Mouse (Mus musculus): ENCODE data around the gene Cs. TPM values are rescaled to one million over a fixed set of nuclear protein-coding genes. Genes with fewer than 3 reads are reported as not detected.
A peak's percentile ranks its signal among the peaks of the same experiment; 100 is the strongest.
"Not testable (repeated sequence)": the region's sequence is repeated elsewhere in the genome, so short reads cannot be mapped to it uniquely, and the experiment has no call there.

Cs gene
- total RNA-seq, 2 experiments from 2014 or later: 1,017 to 1,070 TPM

DNA sequence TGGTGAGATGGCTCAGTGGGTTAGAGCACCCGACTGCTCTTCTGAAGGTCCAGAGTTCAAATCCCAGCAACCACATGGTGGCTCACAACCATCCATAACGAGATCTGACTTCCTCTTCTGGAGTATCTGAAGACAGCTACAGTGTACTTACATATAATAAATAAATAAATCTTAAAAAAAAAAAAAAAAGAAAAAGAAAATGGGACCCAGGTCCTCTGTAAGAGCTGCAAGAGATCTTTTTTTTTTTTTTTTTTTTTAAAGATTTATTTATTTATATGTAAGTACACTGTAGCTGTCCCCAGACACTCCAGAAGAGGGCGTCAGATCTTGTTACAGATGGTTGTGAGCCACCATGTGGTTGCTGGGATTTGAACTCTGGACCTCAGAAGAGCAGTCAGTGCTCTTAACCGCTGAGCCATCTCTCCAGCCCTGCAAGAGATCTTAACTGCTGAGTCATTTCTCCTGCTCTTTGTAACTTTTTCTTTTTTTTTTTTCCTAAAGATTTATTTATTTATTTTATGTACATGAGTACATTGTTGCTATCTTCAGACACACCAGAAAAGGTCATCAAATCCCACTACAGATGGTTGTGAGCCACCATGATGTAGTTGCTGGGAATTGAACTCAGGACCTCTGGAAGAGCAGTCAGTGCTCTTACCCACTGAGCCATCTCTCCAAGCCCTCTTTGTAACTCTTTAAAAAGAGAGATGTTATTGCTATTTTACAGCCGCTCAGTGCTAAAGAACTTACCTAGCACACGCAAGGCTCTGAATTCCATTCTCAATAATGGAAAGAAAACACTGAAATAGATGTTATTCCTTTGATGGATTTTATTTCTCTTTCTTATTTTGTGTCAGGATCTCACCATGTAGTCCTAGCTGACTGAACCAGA, 4.9 kb upstream of the Cs start:
- intact Hi-C loops (cut with DNase I): not testable (repeated sequence)

DNA sequence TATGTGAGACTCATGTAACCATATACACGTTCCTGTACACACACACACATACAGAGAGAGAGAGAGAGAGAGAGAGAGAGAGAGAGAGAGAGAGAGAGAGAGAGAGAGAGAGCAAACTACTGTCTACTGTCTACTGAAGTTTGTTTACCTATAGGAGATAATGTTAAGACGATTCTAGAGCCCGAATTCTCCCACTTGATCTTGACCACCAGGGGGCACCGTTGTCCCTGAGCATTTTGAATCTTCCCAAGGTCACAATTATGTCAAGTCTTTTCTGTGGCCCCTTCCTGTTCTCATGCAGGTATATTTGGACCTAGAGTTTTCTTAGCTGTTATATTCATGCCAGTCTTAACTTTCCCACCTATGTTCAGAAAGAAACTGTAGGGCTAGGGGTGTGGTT, 2.0 kb upstream of the Cs start:
- peak; percentile 85 to 87 for DNase-seq
- intact Hi-C loops (cut with DNase I): loop anchor here (1.0 kb wide), 1 partner anchor 120 kb away; no protein-coding TSS in a partner anchor

More for the DNA sequence above, 4.9 kb upstream of the Cs start:
- not testable (repeated sequence) for DNase-seq

- intact Hi-C loops (cut with DNase I): loop anchor here (2.0 kb wide), 1 partner anchor 23 kb away; no protein-coding TSS in a partner anchor
- no peak for DNase-seq
These were observed 1.3 kb upstream of the Cs start for GRCm38 (mm10) chr10:128336195-128336594.

GRCm38 (mm10) chr10:128336597-128336996, 937 bp upstream of the Cs start:
- DNase-seq: no peak
- intact Hi-C loops (cut with DNase I): loop anchor here (2.0 kb wide), 1 partner anchor 22 kb away; no protein-coding TSS in a partner anchor

DNA sequence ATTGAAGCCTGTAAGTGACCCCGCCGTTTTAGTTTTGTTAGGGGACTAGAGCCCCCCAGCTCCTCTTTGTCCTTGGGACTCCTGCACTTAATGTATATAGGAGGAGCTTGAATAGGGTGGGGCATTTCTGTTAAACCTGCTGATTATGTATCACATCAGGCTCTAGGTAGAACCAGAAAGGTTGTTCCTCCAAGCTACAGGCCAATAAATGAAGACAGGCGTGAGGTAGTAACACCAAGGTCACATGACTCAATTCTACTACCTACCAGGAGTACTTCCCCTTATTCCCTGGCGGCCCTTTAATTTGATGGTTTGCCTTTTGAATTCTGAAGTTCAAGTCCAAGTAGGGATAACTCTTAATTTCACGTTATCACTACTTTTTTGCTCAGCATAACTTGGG, 881 bp downstream of the Cs start:
- DNase-seq: peak in 1 of 2 experiments; percentile 20
- intact Hi-C loops (cut with DNase I): no loop called here

DNA sequence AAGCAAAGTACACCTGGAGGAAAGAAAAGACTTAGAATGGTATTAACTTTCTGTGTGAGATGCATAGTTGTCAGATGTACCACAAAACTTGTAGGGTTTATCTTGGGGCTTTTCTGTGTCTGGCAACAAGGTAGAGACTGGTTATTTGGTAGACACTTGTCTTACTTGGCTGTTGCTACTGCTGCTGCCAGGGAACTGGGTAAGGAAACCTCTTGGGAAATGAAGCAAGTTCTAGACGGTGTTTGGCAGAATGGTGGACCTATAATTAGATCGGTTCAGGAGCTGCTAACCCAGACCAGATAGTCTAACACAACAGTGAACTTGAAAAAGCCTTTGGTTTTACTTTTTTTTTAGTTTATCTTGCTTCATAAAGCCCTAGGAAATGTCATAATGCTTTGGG, 1.4 kb downstream of the Cs start:
- intact Hi-C loops (cut with DNase I): no loop called here
- peak; percentile 31 to 41 for DNase-seq

GRCm38 (mm10) chr10:128340257-128340656, 2.7 kb downstream of the Cs start:
- no peak for DNase-seq
- intact Hi-C loops (cut with DNase I): no loop called here

DNA sequence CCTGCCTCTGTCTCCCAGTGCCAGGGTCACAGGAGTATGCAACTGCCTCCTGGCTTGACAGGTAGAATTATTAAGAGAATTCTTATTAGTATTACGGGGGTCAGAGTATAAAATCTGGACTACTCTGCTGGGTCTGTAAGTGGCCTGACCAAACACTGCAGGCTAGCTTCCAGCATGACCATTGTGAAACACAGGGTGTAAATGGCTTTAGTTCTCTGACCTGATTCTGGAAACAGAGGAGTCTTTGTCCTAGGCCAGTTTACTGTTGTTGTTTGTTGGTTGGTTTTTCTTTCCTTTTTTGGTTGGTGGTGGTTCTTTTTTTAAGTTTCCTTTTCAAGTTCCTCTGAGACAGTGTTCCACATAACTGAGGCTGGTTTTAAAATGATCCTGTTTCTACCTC, 5.9 kb downstream of the Cs start:
- intact Hi-C loops (cut with DNase I): no loop called here
- DNase-seq: no peak

- intact Hi-C loops (cut with DNase I): no loop called here
- DNase-seq: peak; percentile 84 to 87
These were observed 7.2 kb downstream of the Cs start for GRCm38 (mm10) chr10:128344568-128345275.

DNA sequence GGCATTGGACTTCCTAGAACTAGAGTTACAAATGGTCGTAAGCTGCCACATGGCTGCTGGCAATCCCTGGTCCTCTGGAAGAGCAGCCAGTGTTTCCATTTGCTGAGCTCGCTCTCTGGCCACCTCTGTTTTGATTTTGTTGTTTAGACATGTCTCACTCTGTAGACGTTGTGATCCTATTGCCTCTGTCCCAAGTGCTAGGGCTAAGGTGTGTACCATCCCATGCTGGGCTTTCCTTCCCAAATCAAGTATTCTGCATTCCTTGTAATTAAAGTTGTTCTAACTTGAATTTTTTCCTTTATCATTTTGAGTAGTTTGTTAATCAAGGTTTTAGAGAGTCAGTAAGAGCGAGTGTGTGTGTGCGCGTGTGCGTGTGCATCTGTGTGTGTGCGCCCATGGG, 10.0 kb downstream of the Cs start:
- intact Hi-C loops (cut with DNase I): no loop called here
- no peak for DNase-seq

GRCm38 (mm10) chr10:128358796-128359195, 21.3 kb downstream of the Cs start:
- peak in 1 of 2 experiments; percentile 80 for DNase-seq
- intact Hi-C loops (cut with DNase I): loop anchor here (2.0 kb wide), 1 partner anchor 22 kb away; the partner anchor contains the start of gene Cs

GRCm38 (mm10) chr10:128359226-128359625, 21.7 kb downstream of the Cs start:
- intact Hi-C loops (cut with DNase I): loop anchor here (2.0 kb wide), 1 partner anchor 22 kb away; the partner anchor contains the start of gene Cs
- DNase-seq: no peak

DNA sequence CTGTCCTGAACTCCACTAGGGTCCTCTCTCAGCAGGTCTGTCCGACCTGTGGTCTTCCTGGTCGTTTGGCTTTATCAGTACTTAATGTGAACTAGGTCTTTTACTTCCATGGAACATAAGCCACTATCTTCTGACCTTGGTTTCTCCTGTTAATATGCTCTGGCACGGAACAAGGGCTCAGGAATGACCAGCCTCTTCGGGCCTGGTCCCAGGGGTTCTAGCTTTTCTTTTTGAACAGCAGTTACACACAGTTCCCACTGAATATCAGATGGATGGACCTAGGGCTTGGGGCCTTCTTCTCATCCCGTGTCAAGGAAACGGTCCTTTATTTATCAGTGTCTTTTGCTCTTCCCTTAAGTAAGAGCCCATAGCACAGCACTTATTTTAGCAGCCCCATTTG, 24.3 kb downstream of the Cs start:
- intact Hi-C loops (cut with DNase I): no loop called here
- DNase-seq: no peak

DNA sequence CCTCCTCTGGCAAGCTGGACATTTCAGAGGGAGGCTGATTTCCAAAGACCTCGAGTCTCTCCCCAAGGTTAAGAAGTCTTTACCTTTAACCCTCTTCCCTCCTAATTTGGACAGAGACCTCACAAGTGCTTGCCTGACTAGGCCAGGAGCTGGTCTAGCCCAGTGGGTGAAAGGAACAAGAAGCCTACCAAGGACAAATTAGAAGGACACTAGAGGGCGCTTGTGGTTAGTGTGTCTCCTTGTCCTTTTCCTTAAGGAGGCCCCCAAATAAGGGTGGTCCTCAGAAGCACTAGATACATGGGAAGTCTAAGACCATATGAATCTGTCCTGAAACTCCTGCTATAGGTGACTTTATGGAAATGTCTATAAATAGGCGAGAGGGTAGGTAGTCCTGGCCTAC, 25.0 kb downstream of the Cs start:
- peak; percentile 65 to 68 for DNase-seq
- intact Hi-C loops (cut with DNase I): no loop called here

- no peak for DNase-seq
- intact Hi-C loops (cut with DNase I): loop anchor here (5.0 kb wide), 1 partner anchor 174 kb away; no protein-coding TSS in a partner anchor
These were observed 30.4 kb downstream of the Cs start for GRCm38 (mm10) chr10:128367899-128368401.

GRCm38 (mm10) chr10:128368402-128369217, 31.1 kb downstream of the Cs start, which contains the start of gene Coq10a:
Coq10a (minus strand) TSS chr10:128368997.
- intact Hi-C loops (cut with DNase I): loop anchor here (5.0 kb wide), 1 partner anchor 174 kb away; no protein-coding TSS in a partner anchor
- peak; percentile 94 to 95 for DNase-seq

- DNase-seq: no peak
- intact Hi-C loops (cut with DNase I): loop anchor here (5.0 kb wide), 1 partner anchor 173 kb away; no protein-coding TSS in a partner anchor
These were observed 31.6 kb downstream of the Cs start for GRCm38 (mm10) chr10:128369218-128369543.

GRCm38 (mm10) chr10:128369599-128369998, 32.1 kb downstream of the Cs start:
- DNase-seq: no peak
- intact Hi-C loops (cut with DNase I): loop anchor here (5.0 kb wide), 1 partner anchor 173 kb away; no protein-coding TSS in a partner anchor

DNA sequence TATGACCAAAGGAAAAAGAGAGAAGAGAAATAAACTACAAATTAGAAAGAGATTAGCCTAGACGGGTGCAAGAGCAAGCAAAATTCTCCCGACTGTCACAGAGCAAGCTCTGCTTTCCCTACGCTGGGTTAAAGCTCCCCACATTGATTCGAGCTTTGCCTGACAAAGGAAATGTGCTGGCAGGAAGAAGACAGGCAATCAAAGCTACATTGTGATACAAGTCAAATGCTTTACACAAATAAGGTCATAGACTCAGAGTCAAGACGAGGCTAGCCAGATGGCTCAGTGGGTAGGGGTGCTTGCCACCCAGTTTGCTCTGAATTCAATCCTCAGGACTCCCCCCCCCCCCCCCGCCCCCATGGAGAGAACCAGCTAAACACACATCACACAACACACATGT, 32.5 kb downstream of the Cs start:
- intact Hi-C loops (cut with DNase I): no loop called here
- DNase-seq: no peak

- intact Hi-C loops (cut with DNase I): no loop called here
- no peak for DNase-seq
These were observed 33.1 kb downstream of the Cs start for GRCm38 (mm10) chr10:128370601-128371000.

All from heart, postnatal 10 days (tissue).